Mouse (Mus musculus) cerebellum, adult 18-20 months (tissue): ENCODE measurements around the gene Igfbpl1.

Experiments used
- DNase-seq, 2 experiments: peaks; one replicate each; pipeline ENCODE4 v3.0.0; 2021

Igfbpl1 gene

GRCm38 (mm10) chr4:45769791-45770637 is 56.7 kb downstream of the Igfbpl1 start:
- DNase-seq = no peak

- no peak for DNase-seq
Measured at GRCm38 (mm10) chr4:45769141-45769540, 57.6 kb downstream of the Igfbpl1 start.

- DNase-seq = no peak
Measured at GRCm38 (mm10) chr4:45767891-45768558, 58.7 kb downstream of the Igfbpl1 start.

GRCm38 (mm10) chr4:45766774-45767173 is 59.9 kb downstream of the Igfbpl1 start:
- DNase-seq = no peak

- DNase-seq = no peak
Measured at GRCm38 (mm10) chr4:45765565-45766201, 61.0 kb downstream of the Igfbpl1 start.

- DNase-seq = no peak
Measured at GRCm38 (mm10) chr4:45765121-45765564, 61.6 kb downstream of the Igfbpl1 start.

- DNase-seq = no peak
Measured at GRCm38 (mm10) chr4:45764141-45764494, 62.6 kb downstream of the Igfbpl1 start.

- no peak for DNase-seq
Measured at GRCm38 (mm10) chr4:45763288-45764140, 63.2 kb downstream of the Igfbpl1 start.

GRCm38 (mm10) chr4:45762600-45762999 is 64.1 kb downstream of the Igfbpl1 start:
- no peak for DNase-seq
